Mouse (Mus musculus) heart, adult 2 months (tissue): ENCODE measurements around the gene Ube2n. TPM values are rescaled to one million over a fixed set of nuclear protein-coding genes. Genes with fewer than 3 reads are reported as not detected.

Experiments used
- DNase-seq, 2 experiments: peaks; one replicate each; pipeline ENCODE4 v3.0.0; 2021
- H3K27ac ChIP-seq: fragments of 200-600 bp; 2 replicates; pipeline ENCODE4 v1.8.1; 2022
- H3K27me3 ChIP-seq: fragments of 200-500 bp; 2 replicates; pipeline ENCODE4 v1.6.1; 2012; ENCODE audit warnings: mild to moderate bottlenecking, low read length, inconsistent platforms, mixed read lengths; ENCODE audit not compliant: control insufficient read depth, insufficient read depth
- H3K36me3 ChIP-seq: fragments of 200-500 bp; 2 replicates; pipeline ENCODE4 v1.6.1; 2012; ENCODE audit warnings: low read length, inconsistent platforms; ENCODE audit not compliant: control insufficient read depth, insufficient read depth
- H3K4me1 ChIP-seq: fragments of 200-500 bp; 2 replicates; pipeline ENCODE4 v1.6.1; 2011; ENCODE audit warnings: low read length; ENCODE audit not compliant: control insufficient read depth, insufficient read depth
- H3K4me3 ChIP-seq: fragments of 200-600 bp; 2 replicates; pipeline ENCODE4 v1.8.1; 2022
- H3K79me2 ChIP-seq: fragments of 200-500 bp; replicated peaks from 2 replicates; pipeline ENCODE4 v1.6.1; 2012; ENCODE audit warnings: mild to moderate bottlenecking, inconsistent platforms, low read length, moderate library complexity, mixed read lengths; ENCODE audit not compliant: control insufficient read depth, insufficient read depth
- H3K9ac ChIP-seq: fragments of 200-500 bp; 2 replicates; pipeline ENCODE4 v1.6.1; 2012; ENCODE audit warnings: low read depth, mild to moderate bottlenecking, control low read depth, inconsistent platforms, low read length, mixed read lengths
- CTCF ChIP-seq: fragments of 200-600 bp; IDR thresholded peaks from 2 replicates; pipeline ENCODE4 v1.8.1; 2022; ENCODE audit warnings: antibody characterized with exemption, mild to moderate bottlenecking, moderate library complexity
- EP300 ChIP-seq: fragments of 200-500 bp; IDR thresholded peaks from 2 replicates; pipeline ENCODE4 v1.6.1; 2011; ENCODE audit warnings: low read depth, low read length, control low read depth; ENCODE audit not compliant: insufficient read depth
- POLR2A ChIP-seq: fragments of 200-500 bp; IDR thresholded peaks from 2 replicates; pipeline ENCODE4 v1.6.1; 2011; ENCODE audit warnings: mild to moderate bottlenecking, low read depth, low read length, control low read depth; ENCODE audit not compliant: insufficient read depth
- WGBS: fragments of 180-500 bp; shearing (Covaris S2); methylation state at CpG from one replicate; pipeline ENCODE4 v1.1.7; 2018; 5-methylcytosine and 5-hydroxymethylcytosine counted together
- intact Hi-C: fragments of 180-260 bp; cut with DNase I; formaldehyde crosslinking; loops from one replicate; pipeline ENCODE4 v1.15.1; 2025
- polyA plus RNA-seq: library from polyadenylated mRNA; depleted of rRNA; stranded (reverse); fragments of >200 nt; gene quantifications from 2 replicates; pipeline ENCODE4 v1.2.3, GENCODE M21; 2012
- total RNA-seq, 2 experiments: library from RNA; stranded (reverse); gene quantifications; 2 replicates each; pipeline ENCODE4 v1.2.3; 2021

The Ube2n gene
- total and polyA plus RNA-seq, 3 experiments = 48.8 to 89.7 (median 89.5) TPM

DNA sequence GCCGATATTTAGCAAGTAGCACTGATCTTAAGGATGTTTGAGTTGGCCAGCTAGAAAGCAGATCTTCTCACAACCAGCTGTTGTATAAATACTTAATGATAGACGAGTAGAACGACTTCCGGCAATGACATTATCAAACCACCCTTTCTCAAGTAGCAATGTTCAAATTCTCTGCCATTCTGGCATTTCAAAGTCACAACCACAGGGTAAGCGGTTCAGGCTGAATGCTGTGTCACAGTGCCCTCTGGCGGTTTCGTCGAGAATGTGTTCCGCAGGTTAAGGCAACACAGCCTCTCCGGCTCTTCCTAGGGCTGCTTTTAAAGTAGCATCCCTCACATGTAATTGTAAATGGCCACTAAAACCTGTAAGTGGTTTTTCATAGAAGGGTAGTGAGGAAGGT, 39.0 kb upstream of the Ube2n start:
- H3K79me2 ChIP-seq = no peaks in the 10 kb centered on the region
- intact Hi-C loops = loop anchor here (1.0 to 5.0 kb wide), 6 partner anchors 58 to 854 kb away; no protein-coding TSS in a partner anchor

DNA sequence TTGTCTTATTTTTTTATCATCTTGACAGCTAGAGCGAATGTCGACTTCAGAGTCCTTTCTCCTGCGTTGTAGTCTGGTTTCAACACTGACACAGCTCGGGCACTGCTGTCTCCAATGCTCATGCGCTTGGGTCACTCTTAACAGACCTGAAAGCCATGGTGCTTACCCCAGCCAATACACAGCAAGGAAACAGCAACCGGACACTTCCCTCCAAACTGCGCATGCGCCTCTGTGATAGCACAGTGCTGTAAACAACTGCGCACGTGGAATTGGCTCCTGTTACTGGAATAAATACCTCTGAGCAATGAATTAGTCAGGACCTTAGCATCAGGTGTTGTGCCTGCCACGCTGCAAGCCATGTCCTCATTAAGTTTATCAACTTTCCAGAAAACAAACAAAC, 37.4 kb upstream of the Ube2n start:
- no peak overlapping the region for H3K4me3 ChIP-seq
- TF ChIP-seq POLR2A (no peak), EP300 (no peak), CTCF (no peak)
- DNase-seq = no peak
- H3K36me3 ChIP-seq = no peaks in the 10 kb centered on the region
- H3K4me1 ChIP-seq = no peaks in the 10 kb centered on the region
- no peak overlapping the region for H3K27ac ChIP-seq
- no peaks in the 10 kb centered on the region for H3K79me2 ChIP-seq
- WGBS = 82% methylated on average over 11 of the region's 11 CpGs
- intact Hi-C loops = loop anchor here (5.0 kb wide), 2 partner anchors 260 to 855 kb away; no protein-coding TSS in a partner anchor
- H3K27me3 ChIP-seq = no peaks in the 10 kb centered on the region
- no peak overlapping the region for H3K9ac ChIP-seq

More for the DNA sequence above, 39.0 kb upstream of the Ube2n start:
- Histone ChIP-seq H3K27ac (no peak overlapping the region), H3K27me3 (no peaks in the 10 kb centered on the region), H3K9ac (no peak overlapping the region), H3K36me3 (no peaks in the 10 kb centered on the region), H3K4me3 (no peak overlapping the region), H3K4me1 (no peaks in the 10 kb centered on the region)
- no peak for TF ChIP-seq POLR2A
- peak; percentile 98; the same call in 1 of the 2 replicates for TF ChIP-seq CTCF
- TF ChIP-seq EP300 = peak; percentile 80; the same call in 1 of the 2 replicates
- 8% methylated on average over 10 of the region's 10 CpGs for WGBS
- peak; percentile 76 to 87 for DNase-seq

DNA sequence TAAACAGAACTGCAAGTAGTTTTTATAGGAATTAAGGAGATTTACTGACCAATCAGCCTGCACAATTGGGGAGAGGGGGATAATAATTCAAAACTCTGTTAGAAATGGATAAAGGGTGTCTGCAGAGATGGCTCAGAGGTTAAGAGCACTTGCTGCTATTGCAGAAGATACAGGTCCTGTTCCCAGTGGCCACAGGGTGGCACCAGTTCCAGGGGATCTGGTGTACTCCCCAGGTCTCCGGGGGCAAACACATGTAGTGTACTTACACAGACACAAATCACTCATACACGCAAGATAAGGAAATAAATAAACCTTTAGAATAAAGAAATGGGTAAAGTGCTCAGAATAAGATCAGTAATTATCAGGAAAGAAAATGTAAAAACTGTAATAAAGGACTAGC, 25.3 kb upstream of the Ube2n start:
- H3K36me3 ChIP-seq = peaks cover 5% of the 10 kb centered on the region
- no peaks in the 10 kb centered on the region for H3K4me1 ChIP-seq
- H3K27ac ChIP-seq = no peak overlapping the region
- H3K9ac ChIP-seq = no peak overlapping the region
- TF ChIP-seq EP300 = no peak
- no peak for TF ChIP-seq POLR2A
- peak; percentile 78 for TF ChIP-seq CTCF
- WGBS = 23% methylated on average over 2 of the region's 2 CpGs
- intact Hi-C loops = loop anchor here (2.0 to 5.0 kb wide), 2 partner anchors 405 to 543 kb away; no protein-coding TSS in a partner anchor
- DNase-seq = peak; percentile 21 to 48
- no peaks in the 10 kb centered on the region for H3K79me2 ChIP-seq
- no peaks in the 10 kb centered on the region for H3K27me3 ChIP-seq
- no peak overlapping the region for H3K4me3 ChIP-seq

DNA sequence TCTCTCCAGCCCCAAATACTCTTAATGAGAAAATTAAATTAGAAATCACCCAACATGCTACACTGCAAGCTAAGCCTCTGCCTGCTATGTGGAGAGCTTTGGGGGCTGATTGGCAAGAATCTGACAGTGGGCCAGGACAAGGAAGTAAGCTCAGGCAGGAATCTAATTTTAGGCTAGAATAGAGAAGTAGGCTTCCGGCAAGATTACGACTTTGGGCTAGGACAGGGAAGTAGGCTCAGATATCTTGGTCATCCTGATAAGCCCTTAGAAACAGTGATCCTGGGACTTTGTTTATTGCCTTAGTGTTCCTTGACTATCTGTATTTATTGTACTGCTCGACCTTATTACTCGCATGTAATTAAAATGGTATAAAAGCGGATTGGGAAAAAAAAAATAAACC, 20.7 kb upstream of the Ube2n start:
- no peak overlapping the region for H3K9ac ChIP-seq
- H3K36me3 ChIP-seq = peaks cover 2% of the 10 kb centered on the region; the same call in 1 of the 2 replicates
- 75% methylated on average over 5 of the region's 5 CpGs for WGBS
- TF ChIP-seq CTCF = no peak
- TF ChIP-seq POLR2A = no peak
- no peak for TF ChIP-seq EP300
- no peaks in the 10 kb centered on the region for H3K27me3 ChIP-seq
- 0 out of 2 replicates have a peak, but pooled peaks cover 1% of the 10 kb centered on the region for H3K79me2 ChIP-seq
- no peak overlapping the region for H3K4me3 ChIP-seq
- no peak overlapping the region for H3K27ac ChIP-seq
- no peaks in the 10 kb centered on the region for H3K4me1 ChIP-seq
- no peak for DNase-seq
- intact Hi-C loops = no loop called here

DNA sequence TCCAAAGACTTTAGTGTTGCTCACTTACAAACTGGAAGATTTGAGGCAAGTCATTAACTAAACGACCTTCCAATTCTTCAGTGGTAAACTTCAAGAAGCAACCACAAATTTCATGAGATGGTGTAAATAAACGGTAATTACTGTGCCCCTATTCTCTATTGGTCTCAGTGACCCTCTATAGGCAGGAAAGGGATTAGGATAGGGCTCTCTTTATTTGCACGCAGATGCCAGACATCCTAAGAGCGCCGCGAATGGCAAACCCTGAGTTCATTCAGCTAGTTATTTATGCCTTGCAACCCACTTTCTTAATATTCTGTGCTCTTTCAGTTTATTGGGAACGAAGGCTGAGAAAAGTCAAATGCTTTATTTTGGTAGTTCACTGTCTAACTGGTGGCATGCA, 13.9 kb upstream of the Ube2n start:
- Histone ChIP-seq H3K36me3 (peaks cover 5% of the 10 kb centered on the region; the same call in 1 of the 2 replicates), H3K27ac (peak overlapping the region; percentile 92), H3K4me3 (peak overlapping the region; percentile 74), H3K79me2 (no peaks in the 10 kb centered on the region), H3K4me1 (peaks cover 2% of the 10 kb centered on the region; the same call in 1 of the 2 replicates), H3K27me3 (no peaks in the 10 kb centered on the region), H3K9ac (peak overlapping the region; percentile 78)
- TF ChIP-seq POLR2A (no peak), CTCF (no peak), EP300 (no peak)
- 2% methylated on average over 7 of the region's 7 CpGs for WGBS
- DNase-seq = no peak
- intact Hi-C loops = loop anchor here (2.0 to 5.0 kb wide), 3 partner anchors 14 to 436 kb away; partner anchors contain the start of gene Ube2n

DNA sequence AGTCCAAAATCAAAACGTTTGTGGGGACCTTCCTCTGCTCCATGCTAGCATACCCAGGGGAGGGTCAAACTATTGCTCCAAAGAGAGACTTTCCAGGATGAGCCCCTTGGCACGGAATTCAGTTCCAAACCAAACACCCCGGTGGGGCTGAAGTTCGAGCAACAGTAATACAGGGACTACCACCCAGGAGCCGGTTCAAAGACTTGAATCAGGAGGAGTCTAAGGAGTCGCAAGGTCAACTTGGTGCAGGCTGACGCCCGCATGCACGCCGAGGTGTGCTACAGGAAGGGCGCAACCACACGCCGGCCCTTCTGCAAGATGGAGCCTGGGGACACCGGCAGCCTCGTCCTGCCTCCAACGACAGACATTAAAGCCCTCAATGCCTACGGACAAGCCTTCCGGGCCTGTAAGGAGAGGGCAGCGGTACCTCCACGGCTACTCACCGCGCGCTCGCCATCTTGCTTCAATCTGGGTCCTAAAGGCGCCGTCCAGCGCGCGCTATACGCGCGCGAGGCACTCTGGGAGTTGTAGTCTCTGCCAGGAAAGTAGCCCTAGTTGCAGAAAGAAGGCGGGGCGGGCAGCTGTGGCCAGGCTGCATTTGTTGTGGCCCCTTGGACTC, 13.4 kb upstream of the Ube2n start, which contains the start of gene Mrpl42:
Gene Mrpl42 (minus strand): TSS at position 478 of the 619 bp plus-strand sequence.
- intact Hi-C loops = loop anchor here (2.0 to 5.0 kb wide), 3 partner anchors 13 to 436 kb away; partner anchors contain the start of gene Ube2n
- under 1% methylated on average over 35 of the region's 35 CpGs for WGBS
- H3K27me3 ChIP-seq = no peaks in the 10 kb centered on the region
- peak; percentile 89 for DNase-seq
- H3K4me3 ChIP-seq = peak within 1 kb of the TSS; percentile 74
- no peaks in the 10 kb centered on the region for H3K79me2 ChIP-seq
- H3K27ac ChIP-seq = peak within 1 kb of the TSS; percentile 92
- peaks cover 2% of the 10 kb centered on the region; the same call in 1 of the 2 replicates for H3K4me1 ChIP-seq
- H3K9ac ChIP-seq = peak within 1 kb of the TSS; percentile 78
- TF ChIP-seq CTCF (0 out of 2 replicates have a peak, but pooled peaks have one; percentile 3), POLR2A (peak; percentile 91), EP300 (peak; percentile 66)
- H3K36me3 ChIP-seq = peaks cover 5% of the 10 kb centered on the region; the same call in 1 of the 2 replicates
